Mouse (Mus musculus) intestine, postnatal 0 days (tissue): ENCODE results near the gene Faxc. TPM values are rescaled to one million over a fixed set of nuclear protein-coding genes. Genes with fewer than 3 reads are reported as not detected.

Source experiments
- ATAC-seq: fragments of 200-750 bp; cut with Nextera tagmentation; 2 replicates; pipeline ENCODE4 v1.8.0; 2017; ENCODE audit warnings: mild to moderate bottlenecking, moderate TSS enrichment, moderate library complexity
- H3K27ac ChIP-seq: fragments of 300-500 bp; sonication (generic); 2 replicates; pipeline ENCODE4 v1.5.1; 2014; ENCODE audit warnings: mild to moderate bottlenecking, low read depth, low read length, moderate library complexity
- H3K27me3 ChIP-seq: fragments of 300-500 bp; sonication (generic); replicated peaks from 2 replicates; pipeline ENCODE4 v1.6.1; 2014; ENCODE audit warnings: low read length, mixed read lengths; ENCODE audit not compliant: control insufficient read depth, insufficient read depth
- H3K36me3 ChIP-seq: fragments of 300-500 bp; sonication (generic); 2 replicates; pipeline ENCODE4 v1.6.1; 2014; ENCODE audit warnings: mild to moderate bottlenecking, moderate library complexity; ENCODE audit not compliant: control insufficient read depth, insufficient read depth
- H3K4me1 ChIP-seq: fragments of 300-500 bp; sonication (generic); replicated peaks from 2 replicates; pipeline ENCODE4 v1.6.1; 2014; ENCODE audit warnings: antibody characterized with exemption, low read length, mixed read lengths; ENCODE audit not compliant: control insufficient read depth, insufficient read depth
- H3K4me2 ChIP-seq: fragments of 300-500 bp; sonication (generic); replicated peaks from 2 replicates; pipeline ENCODE4 v1.6.1; 2014; ENCODE audit warnings: low read depth, mild to moderate bottlenecking, moderate library complexity
- H3K4me3 ChIP-seq: fragments of 300-500 bp; sonication (generic); 2 replicates; pipeline ENCODE4 v1.5.1; 2014; ENCODE audit warnings: low read depth, low read length
- H3K9ac ChIP-seq: fragments of 300-500 bp; sonication (generic); 2 replicates; pipeline ENCODE4 v1.6.1; 2014; ENCODE audit warnings: mild to moderate bottlenecking, low read depth, low read length
- H3K9me3 ChIP-seq: fragments of 300-500 bp; sonication (generic); 2 replicates; pipeline ENCODE4 v1.6.1; 2016; ENCODE audit warnings: mixed run types; ENCODE audit not compliant: control insufficient read depth
- CTCF ChIP-seq: sonication (generic); IDR thresholded peaks from 2 replicates; pipeline ENCODE4 v1.5.1; 2016; ENCODE audit warnings: low read depth, mild to moderate bottlenecking, control low read depth, antibody characterized with exemption, moderate library complexity
- whole genome bisulfite sequencing: fragments of 180-500 bp; shearing (Covaris S2); extraction: QIAGEN DNeasy Blood & Tissue Kit; methylation state at CpG from one replicate; pipeline ENCODE4 v1.1.7; 2014; 5-methylcytosine and 5-hydroxymethylcytosine counted together
- polyA plus RNA-seq: library from polyadenylated mRNA; unstranded; fragments of >200 nt; fragmentation: Nextera tagmentation; extraction: Ambion mirVana; gene quantifications from 2 replicates; pipeline ENCODE4 v1.2.1, GENCODE M21; 2015

Gene Faxc
- polyA plus RNA-seq, 1 experiment from 2014 or later, result 1.5 TPM

DNA sequence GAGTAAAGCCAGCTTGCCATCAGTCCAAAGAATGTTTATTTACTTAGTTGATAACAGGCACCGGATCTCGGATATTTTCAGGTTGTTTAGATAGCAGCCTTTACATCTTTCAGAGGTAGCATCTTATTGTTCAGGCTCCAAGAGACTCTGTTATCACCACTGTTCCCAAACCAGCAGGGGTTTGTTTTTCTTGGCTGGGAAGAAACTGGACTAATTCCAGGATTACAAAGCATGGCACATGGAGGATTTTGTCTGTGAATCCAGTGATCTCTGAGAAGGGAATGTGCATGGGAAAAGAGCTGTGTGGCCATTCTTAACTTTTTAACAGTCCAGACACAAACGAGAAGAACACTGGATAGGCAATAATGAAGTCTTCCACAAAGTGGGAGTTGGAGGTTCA lies 43.0 kb downstream of the Faxc start:
- Histone ChIP-seq H3K9me3 (no peaks in the 10 kb centered on the region), H3K4me2 (no peak overlapping the region), H3K27me3 (no peaks in the 10 kb centered on the region), H3K4me1 (no peaks in the 10 kb centered on the region), H3K27ac (no peak overlapping the region), H3K36me3 (no peaks in the 10 kb centered on the region), H3K4me3 (no peak overlapping the region), H3K9ac (no peak overlapping the region)
- 20% methylated on average over 3 of the region's 3 CpGs for whole genome bisulfite sequencing
- ATAC-seq, result no peak
- TF ChIP-seq CTCF, result no peak

GRCm38 (mm10) chr4:21980471-21980870 lies 49.3 kb downstream of the Faxc start:
- no peak for ATAC-seq

DNA sequence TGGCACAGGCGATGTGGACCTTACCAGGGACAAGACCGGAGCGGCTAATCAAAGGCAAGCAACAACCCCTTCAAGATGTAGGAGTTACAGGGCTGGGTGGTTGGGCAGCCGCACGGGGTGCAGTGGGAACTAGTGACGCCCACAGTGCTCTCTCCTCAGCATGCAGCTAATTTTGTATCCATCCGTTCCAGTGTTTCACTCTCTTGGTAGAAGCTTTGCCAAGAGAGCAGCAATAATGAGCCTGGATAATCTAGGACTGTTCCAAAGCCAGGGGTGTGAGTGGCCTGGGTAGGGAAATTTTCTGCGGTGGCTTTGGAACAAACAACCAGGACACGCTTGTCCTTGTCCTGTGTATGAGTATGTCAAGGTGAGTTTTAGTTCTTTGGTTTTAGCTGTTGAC lies 51.3 kb downstream of the Faxc start:
- no peak overlapping the region for H3K4me3 ChIP-seq
- no peaks in the 10 kb centered on the region for H3K9me3 ChIP-seq
- no peak overlapping the region for H3K4me2 ChIP-seq
- no peaks in the 10 kb centered on the region for H3K36me3 ChIP-seq
- H3K4me1 ChIP-seq, result no peaks in the 10 kb centered on the region
- no peaks in the 10 kb centered on the region for H3K27me3 ChIP-seq
- H3K27ac ChIP-seq, result no peak overlapping the region
- TF ChIP-seq CTCF, result no peak
- ATAC-seq, result no peak
- H3K9ac ChIP-seq, result no peak overlapping the region
- 96% methylated on average over 9 of the region's 9 CpGs for WGBS

More at GRCm38 (mm10) chr4:21980471-21980870, 49.3 kb downstream of the Faxc start:
- 44% methylated on average over 4 of the region's 4 CpGs for WGBS
- Histone ChIP-seq H3K9me3 (no peaks in the 10 kb centered on the region), H3K4me3 (no peak overlapping the region), H3K9ac (no peak overlapping the region), H3K4me1 (no peaks in the 10 kb centered on the region), H3K27ac (no peak overlapping the region), H3K36me3 (no peaks in the 10 kb centered on the region), H3K27me3 (no peaks in the 10 kb centered on the region), H3K4me2 (no peak overlapping the region)
- TF ChIP-seq CTCF, result no peak

- no peaks in the 10 kb centered on the region for H3K27me3 ChIP-seq
- no peak for ATAC-seq
- TF ChIP-seq CTCF, result no peak
- WGBS, result 84% methylated on average over 8 of the region's 8 CpGs
- no peak overlapping the region for H3K27ac ChIP-seq
- H3K36me3 ChIP-seq, result no peaks in the 10 kb centered on the region
- H3K9ac ChIP-seq, result no peak overlapping the region
- no peaks in the 10 kb centered on the region for H3K9me3 ChIP-seq
- no peaks in the 10 kb centered on the region for H3K4me1 ChIP-seq
- H3K4me3 ChIP-seq, result no peak overlapping the region
- no peak overlapping the region for H3K4me2 ChIP-seq
Observed at GRCm38 (mm10) chr4:21986857-21987256, 55.7 kb downstream of the Faxc start.

GRCm38 (mm10) chr4:21987460-21987859 lies 56.3 kb downstream of the Faxc start:
- H3K27me3 ChIP-seq, result no peaks in the 10 kb centered on the region
- no peak overlapping the region for H3K4me3 ChIP-seq
- H3K9me3 ChIP-seq, result no peaks in the 10 kb centered on the region
- H3K4me1 ChIP-seq, result no peaks in the 10 kb centered on the region
- no peak for TF ChIP-seq CTCF
- no peak for ATAC-seq
- no peak overlapping the region for H3K9ac ChIP-seq
- H3K27ac ChIP-seq, result no peak overlapping the region
- 89% methylated on average over 10 of the region's 10 CpGs for WGBS
- H3K36me3 ChIP-seq, result no peaks in the 10 kb centered on the region
- no peak overlapping the region for H3K4me2 ChIP-seq

GRCm38 (mm10) chr4:21989571-21990091 lies 58.5 kb downstream of the Faxc start:
- no peak for ATAC-seq

DNA sequence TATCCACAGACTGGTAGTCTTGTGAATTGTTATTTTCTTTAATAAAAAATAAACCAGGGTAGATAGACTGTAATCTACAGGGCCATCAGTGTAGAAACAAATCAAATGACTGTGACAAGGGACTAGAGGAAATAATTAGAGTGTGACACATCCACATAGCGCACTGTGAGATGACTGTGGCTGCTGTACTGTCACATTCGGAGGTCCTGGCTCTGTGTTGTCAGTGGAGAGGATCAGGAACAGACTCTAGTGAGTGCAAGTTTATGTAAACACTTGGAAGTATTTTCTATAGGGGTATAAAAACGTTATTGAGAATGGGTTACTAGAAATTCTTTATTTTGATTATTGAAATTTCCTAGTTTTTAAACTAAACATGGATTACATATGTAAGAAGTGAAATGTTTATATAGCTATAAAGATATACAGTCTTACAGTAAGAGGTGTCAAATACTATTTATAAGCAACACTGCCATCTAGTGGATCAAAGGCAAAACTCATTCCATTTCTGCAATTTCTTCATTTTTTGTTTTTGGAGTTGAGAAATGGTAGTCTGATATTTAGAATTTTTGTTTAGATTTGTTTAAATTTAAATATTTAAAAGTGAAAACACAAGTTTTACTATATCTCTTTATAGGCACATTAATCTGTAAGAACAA lies 59.6 kb downstream of the Faxc start:
- TF ChIP-seq CTCF, result peak; percentile 58
- H3K27ac ChIP-seq, result no peak overlapping the region
- no peaks in the 10 kb centered on the region for H3K9me3 ChIP-seq
- 28% methylated on average over 3 of the region's 3 CpGs for WGBS
- no peaks in the 10 kb centered on the region for H3K4me1 ChIP-seq
- H3K4me3 ChIP-seq, result no peak overlapping the region
- H3K27me3 ChIP-seq, result no peaks in the 10 kb centered on the region
- no peak for ATAC-seq
- H3K4me2 ChIP-seq, result no peak overlapping the region
- H3K36me3 ChIP-seq, result no peaks in the 10 kb centered on the region
- no peak overlapping the region for H3K9ac ChIP-seq

More at GRCm38 (mm10) chr4:21989571-21990091, 58.5 kb downstream of the Faxc start:
- TF ChIP-seq CTCF, result no peak
- 92% methylated on average over 3 of the region's 3 CpGs for WGBS
- H3K27ac ChIP-seq, result no peak overlapping the region
- no peak overlapping the region for H3K4me3 ChIP-seq
- H3K9me3 ChIP-seq, result no peaks in the 10 kb centered on the region
- no peak overlapping the region for H3K9ac ChIP-seq
- H3K4me1 ChIP-seq, result no peaks in the 10 kb centered on the region
- H3K4me2 ChIP-seq, result no peak overlapping the region
- no peaks in the 10 kb centered on the region for H3K36me3 ChIP-seq
- H3K27me3 ChIP-seq, result no peaks in the 10 kb centered on the region
